Mouse (Mus musculus) intestine, postnatal 0 days (tissue): Measurements from ENCODE around the gene Btrc. TPM values are rescaled to one million over a fixed set of nuclear protein-coding genes. Genes with fewer than 3 reads are reported as not detected.

ENCODE experiments used
- ATAC-seq: fragments of 200-750 bp; cut with Nextera tagmentation; 2 replicates; pipeline ENCODE4 v1.8.0; 2017; ENCODE audit warnings: mild to moderate bottlenecking, moderate TSS enrichment, moderate library complexity
- H3K27ac ChIP-seq: fragments of 300-500 bp; sonication (generic); 2 replicates; pipeline ENCODE4 v1.5.1; 2014; ENCODE audit warnings: mild to moderate bottlenecking, low read depth, low read length, moderate library complexity
- H3K27me3 ChIP-seq: fragments of 300-500 bp; sonication (generic); replicated peaks from 2 replicates; pipeline ENCODE4 v1.6.1; 2014; ENCODE audit warnings: low read length, mixed read lengths; ENCODE audit not compliant: control insufficient read depth, insufficient read depth
- H3K36me3 ChIP-seq: fragments of 300-500 bp; sonication (generic); 2 replicates; pipeline ENCODE4 v1.6.1; 2014; ENCODE audit warnings: mild to moderate bottlenecking, moderate library complexity; ENCODE audit not compliant: control insufficient read depth, insufficient read depth
- H3K4me1 ChIP-seq: fragments of 300-500 bp; sonication (generic); replicated peaks from 2 replicates; pipeline ENCODE4 v1.6.1; 2014; ENCODE audit warnings: antibody characterized with exemption, low read length, mixed read lengths; ENCODE audit not compliant: control insufficient read depth, insufficient read depth
- H3K4me2 ChIP-seq: fragments of 300-500 bp; sonication (generic); replicated peaks from 2 replicates; pipeline ENCODE4 v1.6.1; 2014; ENCODE audit warnings: low read depth, mild to moderate bottlenecking, moderate library complexity
- H3K4me3 ChIP-seq: fragments of 300-500 bp; sonication (generic); 2 replicates; pipeline ENCODE4 v1.5.1; 2014; ENCODE audit warnings: low read depth, low read length
- H3K9ac ChIP-seq: fragments of 300-500 bp; sonication (generic); 2 replicates; pipeline ENCODE4 v1.6.1; 2014; ENCODE audit warnings: mild to moderate bottlenecking, low read depth, low read length
- H3K9me3 ChIP-seq: fragments of 300-500 bp; sonication (generic); 2 replicates; pipeline ENCODE4 v1.6.1; 2016; ENCODE audit warnings: mixed run types; ENCODE audit not compliant: control insufficient read depth
- CTCF ChIP-seq: sonication (generic); IDR thresholded peaks from 2 replicates; pipeline ENCODE4 v1.5.1; 2016; ENCODE audit warnings: low read depth, mild to moderate bottlenecking, control low read depth, antibody characterized with exemption, moderate library complexity
- WGBS: fragments of 180-500 bp; shearing (Covaris S2); extraction: QIAGEN DNeasy Blood & Tissue Kit; methylation state at CpG from one replicate; pipeline ENCODE4 v1.1.7; 2014; 5-methylcytosine and 5-hydroxymethylcytosine counted together
- polyA plus RNA-seq: library from polyadenylated mRNA; unstranded; fragments of >200 nt; fragmentation: Nextera tagmentation; extraction: Ambion mirVana; gene quantifications from 2 replicates; pipeline ENCODE4 v1.2.1, GENCODE M21; 2015

Gene Btrc
- polyA plus RNA-seq, 1 experiment from 2014 or later = 11.9 TPM

DNA sequence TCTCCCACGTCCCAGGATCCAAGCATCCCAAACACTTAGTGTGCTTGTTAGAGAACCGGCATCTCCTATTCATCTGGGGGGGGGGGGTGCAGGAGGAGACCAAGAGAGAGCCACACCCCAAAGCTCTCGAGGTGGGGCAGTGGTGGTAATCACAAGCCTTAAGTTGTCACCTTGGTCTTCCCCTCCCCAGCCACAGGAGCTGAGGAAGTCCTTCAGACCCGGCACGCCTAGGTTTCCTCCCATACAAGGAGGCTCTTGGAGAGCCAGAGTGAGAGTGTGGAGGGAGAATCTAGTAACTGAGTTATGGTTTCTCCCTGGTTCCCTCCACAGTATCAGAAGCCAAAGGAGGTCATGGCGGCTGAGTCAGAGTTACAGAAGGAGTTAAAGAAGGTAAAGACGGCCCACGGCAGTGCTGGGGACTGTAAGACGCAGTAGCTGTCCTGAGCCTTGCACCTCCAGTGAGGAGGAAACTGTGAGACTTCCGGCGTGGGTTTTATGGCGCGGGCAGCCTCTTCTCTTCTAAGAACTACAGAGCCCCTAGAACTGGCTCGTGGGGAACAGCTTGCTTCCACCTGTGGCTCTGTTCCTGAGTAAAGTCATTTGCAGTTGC lies 213.7 kb downstream of the Btrc start:
- H3K4me2 ChIP-seq = no peak overlapping the region; the same call in 1 of the 2 replicates
- no peak for ATAC-seq
- WGBS = 60% methylated on average over 14 of the region's 14 CpGs

DNA sequence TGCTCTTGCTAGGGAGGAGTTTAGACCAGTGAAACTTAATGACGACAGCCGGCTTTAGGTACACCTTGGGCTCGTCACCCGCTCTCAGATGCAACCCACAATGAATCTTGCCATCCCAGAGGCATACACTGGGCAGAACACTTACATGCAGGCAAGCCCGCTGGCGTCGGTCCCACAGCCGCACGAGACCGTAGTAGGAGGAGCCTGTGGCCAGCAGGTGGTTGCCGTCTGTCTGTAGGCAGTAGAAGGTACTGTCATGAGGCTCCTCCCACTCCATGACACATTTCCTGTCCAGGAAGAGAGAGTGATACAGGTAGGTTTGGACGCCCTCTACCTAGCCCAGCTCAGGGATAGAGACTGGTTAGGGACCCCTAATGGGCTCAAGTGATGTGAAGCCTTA lies 215.4 kb downstream of the Btrc start:
- Histone ChIP-seq H3K4me3 (no peak overlapping the region), H3K9me3 (no peaks in the 10 kb centered on the region), H3K4me2 (no peak overlapping the region), H3K27me3 (no peaks in the 10 kb centered on the region), H3K9ac (no peak overlapping the region), H3K4me1 (peaks cover 16% of the 10 kb centered on the region; the same call in 1 of the 2 replicates), H3K27ac (no peak overlapping the region), H3K36me3 (peaks cover 29% of the 10 kb centered on the region)
- no peak for TF ChIP-seq CTCF
- no peak for ATAC-seq
- WGBS = 80% methylated on average over 12 of the region's 12 CpGs

More for the DNA sequence above, 213.7 kb downstream of the Btrc start:
- H3K4me1 ChIP-seq = peaks cover 16% of the 10 kb centered on the region; the same call in 1 of the 2 replicates
- H3K27me3 ChIP-seq = no peaks in the 10 kb centered on the region
- H3K9ac ChIP-seq = no peak overlapping the region
- H3K9me3 ChIP-seq = no peaks in the 10 kb centered on the region
- no peak overlapping the region for H3K27ac ChIP-seq
- H3K4me3 ChIP-seq = no peak overlapping the region
- H3K36me3 ChIP-seq = peaks cover 39% of the 10 kb centered on the region
- no peak for TF ChIP-seq CTCF

- no peaks in the 10 kb centered on the region for H3K27me3 ChIP-seq
- peaks cover 29% of the 10 kb centered on the region for H3K36me3 ChIP-seq
- H3K9ac ChIP-seq = no peak overlapping the region
- H3K27ac ChIP-seq = no peak overlapping the region
- no peak for TF ChIP-seq CTCF
- no peak for ATAC-seq
- peaks cover 16% of the 10 kb centered on the region; the same call in 1 of the 2 replicates for H3K4me1 ChIP-seq
- no peaks in the 10 kb centered on the region for H3K9me3 ChIP-seq
- WGBS = 88% methylated on average over 7 of the region's 7 CpGs
- H3K4me3 ChIP-seq = no peak overlapping the region
- H3K4me2 ChIP-seq = no peak overlapping the region
These were observed 215.9 kb downstream of the Btrc start for GRCm38 (mm10) chr19:45579416-45579815.

Other genes with a start within 250 kb of the Btrc start
- gene Tlx1, start 213.1 kb upstream of the Btrc start, polyA plus RNA-seq = not detected in 2 replicates
- gene Lbx1, start 127.9 kb upstream of the Btrc start, polyA plus RNA-seq = not detected in 2 replicates
- gene Poll, start 196.8 kb downstream of the Btrc start, polyA plus RNA-seq = 5.8 and 6.0 TPM in 2 replicates
- gene Gm17018, start 196.9 kb downstream of the Btrc start, polyA plus RNA-seq = 24.7 and 27.1 TPM in 2 replicates